Mouse (Mus musculus): ENCODE measurements around the gene Dpf1. TPM values are rescaled to one million over a fixed set of nuclear protein-coding genes. Genes with fewer than 3 reads are reported as not detected.

The Dpf1 gene
- total RNA-seq, 2 experiments from 2014 or later: 1.4 to 2.6 TPM

GRCm38 (mm10) chr7:29340838-29341237 lies 37.1 kb downstream of the Dpf1 start:
- DNase-seq: no peak

- no peak for DNase-seq
Observed at GRCm38 (mm10) chr7:29341722-29342121, 38.0 kb downstream of the Dpf1 start.

DNA sequence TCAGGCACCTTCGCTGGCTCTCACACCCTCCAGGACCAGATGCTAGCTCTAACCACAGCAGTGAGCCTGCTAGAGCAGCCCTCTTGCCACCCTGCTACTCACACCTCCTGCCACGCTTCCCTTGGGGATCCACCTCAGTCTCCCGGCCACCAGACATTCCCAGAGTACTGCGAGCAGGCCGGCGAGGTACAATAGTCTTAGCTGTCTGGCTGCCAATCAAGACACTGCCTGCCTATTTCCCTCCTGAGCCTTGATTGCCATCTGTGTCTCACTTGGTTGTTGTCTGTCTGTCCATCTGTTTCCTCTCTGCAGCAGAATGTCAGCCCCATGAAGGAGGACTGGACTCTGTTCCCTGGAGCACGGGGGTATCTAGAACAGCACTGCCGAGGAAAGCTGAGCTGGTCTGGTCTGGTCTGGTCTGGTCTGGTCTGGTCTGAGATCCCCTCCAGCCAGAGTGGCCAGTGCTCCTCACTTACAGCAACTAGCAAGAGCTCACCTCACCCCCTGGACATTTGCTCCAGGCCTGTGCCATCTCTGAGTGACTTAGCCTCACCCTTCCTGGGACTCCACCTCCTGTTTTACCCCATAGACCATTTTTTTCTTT lies 38.8 kb downstream of the Dpf1 start:
- DNase-seq: no peak

DNA sequence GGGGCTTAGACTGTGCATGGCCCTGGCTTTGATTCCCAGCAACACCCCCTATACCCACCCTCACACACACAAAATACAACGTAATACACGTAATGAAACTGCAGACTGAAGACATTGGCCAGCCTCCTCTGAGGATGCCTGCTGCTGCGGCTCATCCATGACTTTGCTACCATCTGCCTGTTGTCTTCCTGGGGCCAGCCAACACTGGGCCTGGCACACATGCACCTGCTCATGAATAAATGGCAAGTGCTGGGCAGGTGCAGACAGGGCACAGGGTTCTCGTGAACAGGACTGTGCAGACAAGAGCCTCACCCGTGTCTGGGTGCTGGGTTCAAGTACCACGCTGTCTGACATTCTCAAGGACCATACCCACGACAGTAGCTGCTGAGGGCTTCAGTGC lies 40.0 kb downstream of the Dpf1 start:
- DNase-seq: no peak

- no peak for DNase-seq
Observed at GRCm38 (mm10) chr7:29345534-29345933, 41.8 kb downstream of the Dpf1 start.

- DNase-seq: no peak
Observed at GRCm38 (mm10) chr7:29346212-29346611, 42.5 kb downstream of the Dpf1 start.

- peak; percentile 38 for DNase-seq
Observed at GRCm38 (mm10) chr7:29350489-29350888, 46.7 kb downstream of the Dpf1 start.

- DNase-seq: no peak
Observed at GRCm38 (mm10) chr7:29352246-29352645, 48.5 kb downstream of the Dpf1 start.

DNA sequence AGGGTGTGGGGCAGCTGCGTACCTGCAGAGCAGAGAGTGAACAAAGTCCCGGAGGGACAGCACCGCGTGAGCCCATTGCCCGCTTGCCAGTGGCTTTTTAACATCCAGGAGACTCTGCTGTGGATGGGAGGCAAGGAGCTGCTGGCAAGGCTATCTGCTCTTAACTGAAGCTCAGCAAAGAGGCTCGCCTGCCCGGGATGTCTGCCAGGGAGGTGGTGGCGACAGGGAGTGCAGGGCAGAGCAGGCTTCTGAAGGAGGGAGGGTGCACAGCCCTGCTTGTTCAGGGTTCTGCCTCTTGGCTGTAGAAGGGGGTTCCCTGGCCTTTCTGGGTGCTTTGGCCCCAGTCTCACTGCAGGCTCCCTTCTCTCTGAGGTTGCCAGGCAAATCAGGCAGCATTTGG lies 50.4 kb downstream of the Dpf1 start:
- DNase-seq: peak; percentile 87

DNA sequence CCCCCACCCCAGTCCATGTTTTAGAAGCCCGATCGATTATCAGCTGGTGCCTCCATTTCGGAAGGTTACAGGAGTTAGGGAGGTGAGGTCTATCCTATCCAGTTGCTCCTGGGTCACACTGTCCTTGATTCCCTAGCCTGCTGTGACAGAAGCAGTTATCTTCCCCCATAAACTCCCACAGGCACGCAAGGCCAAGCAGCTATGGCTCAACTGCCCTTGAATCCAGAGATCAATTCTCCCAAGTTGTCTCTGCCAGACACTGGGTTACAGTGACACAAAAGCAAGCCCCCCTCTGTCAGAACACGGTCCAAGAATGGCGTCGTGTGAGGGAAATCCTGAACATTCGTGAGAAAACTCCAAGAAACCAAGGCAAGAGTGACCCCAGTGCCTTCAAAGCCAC lies 51.7 kb downstream of the Dpf1 start:
- peak; percentile 45 for DNase-seq

GRCm38 (mm10) chr7:29361497-29361896 lies 57.7 kb downstream of the Dpf1 start:
- DNase-seq: no peak

DNA sequence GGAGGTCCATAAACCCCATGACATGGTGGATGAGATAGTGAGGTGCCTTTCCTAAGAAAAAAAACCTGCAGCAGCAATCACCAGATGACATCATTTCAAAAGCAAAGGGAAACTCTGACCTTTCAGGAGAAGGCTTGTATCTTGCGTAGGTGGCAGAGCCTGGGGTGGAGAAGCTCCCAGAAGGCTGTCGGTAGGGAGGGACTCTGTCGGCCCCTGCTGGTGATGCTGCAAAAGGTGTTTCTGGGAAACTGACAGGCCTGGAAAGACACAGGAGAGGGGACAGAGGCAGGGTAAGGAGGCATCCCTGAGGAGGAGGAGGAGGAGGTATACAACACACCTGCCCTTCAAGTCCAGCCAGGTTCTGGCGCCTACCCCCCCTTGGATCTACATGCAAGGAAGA lies 60.3 kb downstream of the Dpf1 start:
- DNase-seq: peak; percentile 73

DNA sequence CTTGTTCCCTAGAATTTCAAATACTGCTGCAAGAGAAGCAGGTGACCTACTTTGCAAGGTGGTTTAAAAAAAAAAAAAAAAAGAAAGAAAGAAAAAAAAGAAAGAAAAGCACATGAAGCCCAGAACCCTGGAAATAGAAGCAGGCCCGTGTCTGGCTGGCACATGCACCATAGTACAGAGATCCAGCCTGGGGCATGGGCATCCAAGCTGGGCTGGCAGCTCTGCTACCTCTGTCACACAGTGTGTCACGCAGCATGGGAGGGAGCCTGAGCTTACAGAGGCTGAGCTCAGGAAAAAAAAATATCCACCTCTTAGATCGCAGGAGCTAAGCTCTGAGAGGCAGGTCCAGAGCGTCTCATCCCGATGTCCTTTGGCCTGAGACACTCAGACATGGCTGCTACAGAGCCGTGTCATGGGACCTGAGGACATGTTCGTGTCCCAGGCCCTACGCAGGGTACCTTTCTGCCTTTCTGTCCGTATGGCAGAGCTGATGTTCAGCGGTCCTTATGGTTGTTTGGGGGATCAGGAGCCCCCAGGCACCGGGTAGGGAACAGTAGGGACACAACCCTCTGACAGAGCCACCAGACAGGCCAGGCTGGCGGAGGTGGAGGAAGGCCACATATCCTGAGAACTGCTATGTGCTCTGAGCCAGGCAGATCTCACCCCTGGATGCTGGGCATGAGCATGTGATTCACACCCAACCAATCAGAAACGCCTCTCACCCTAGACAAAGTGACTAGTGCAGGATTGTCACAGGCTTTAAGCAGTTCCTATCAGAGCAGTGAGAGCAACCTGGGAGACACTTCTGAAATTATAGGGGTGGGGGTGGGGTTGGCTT lies 63.6 kb downstream of the Dpf1 start:
- DNase-seq: no peak

Other genes starting within 250 kb of the Dpf1 start
- 10 to 100 TPM; 11.2 to 44.9 TPM for gene Ryr1, start 178.8 kb upstream of the Dpf1 start, total RNA-seq (2021)
- gene Rasgrp4, start 169.1 kb upstream of the Dpf1 start, total RNA-seq (2021): 1 to 10 TPM; 2.1 to 2.2 TPM
- gene Fam98c, start 147.7 kb upstream of the Dpf1 start, total RNA-seq (2021): 10 to 100 TPM; 12.9 to 17.3 TPM
- 1 to 10 TPM in 1 of 2 experiments, under 1 TPM in 1; 0.69 to 1.3 TPM for gene Ggn, start 133.7 kb upstream of the Dpf1 start, total RNA-seq (2021)
- gene Spred3, start 133.5 kb upstream of the Dpf1 start, total RNA-seq (2021): 1 to 10 TPM; 4.8 to 9.6 TPM
- 100 to 1,000 TPM; 214 to 221 TPM for gene Psmd8, start 123.2 kb upstream of the Dpf1 start, total RNA-seq (2021)
- gene Catsperg1, start 89.9 kb upstream of the Dpf1 start, total RNA-seq (2021): under 1 TPM; 0.42 to 0.61 TPM
- gene Kcnk6, start 71.4 kb upstream of the Dpf1 start, total RNA-seq (2021): 1 to 10 TPM; 3.7 to 4.6 TPM
- gene Yif1b, start 65.6 kb upstream of the Dpf1 start, total RNA-seq (2021): 10 to 100 TPM; 77.2 to 81.7 TPM
- gene 2200002D01Rik, start 55.5 kb upstream of the Dpf1 start, total RNA-seq (2021): 1 to 10 TPM; 2.0 to 2.4 TPM
- gene Spint2, start 22.0 kb upstream of the Dpf1 start, total RNA-seq (2021): 10 to 100 TPM; 33.2 to 36.6 TPM
- gene Ppp1r14a, start 14.6 kb upstream of the Dpf1 start, total RNA-seq (2021): 10 to 100 TPM; 13.8 to 14.3 TPM
- gene Sipa1l3, start 214.7 kb downstream of the Dpf1 start, total RNA-seq (2021): 10 to 100 TPM; 26.9 to 47.2 TPM

Data from adrenal gland, postnatal 10 days (tissue).